Mouse (Mus musculus) brown adipose tissue, adult 24 weeks (tissue): ENCODE data around the gene Tat. TPM values are rescaled to one million over a fixed set of nuclear protein-coding genes. Genes with fewer than 3 reads are reported as not detected.
A peak's percentile ranks its signal among the peaks of the same experiment; 100 is the strongest.

Experiments used
- H3K27ac ChIP-seq: fragments of 200-500 bp; replicated peaks from 2 replicates; pipeline ENCODE4 v1.5.1; 2012; ENCODE audit warnings: low read depth, mild to moderate bottlenecking, low read length
- H3K4me1 ChIP-seq: fragments of 200-500 bp; 2 replicates; pipeline ENCODE4 v1.6.1; 2012; ENCODE audit warnings: low read length, mixed read lengths; ENCODE audit not compliant: control insufficient read depth, insufficient read depth, insufficient read length
- H3K4me3 ChIP-seq: fragments of 200-500 bp; 2 replicates; pipeline ENCODE4 v1.5.1; 2012; ENCODE audit warnings: low read depth, mild to moderate bottlenecking, low read length, moderate library complexity; ENCODE audit not compliant: insufficient read depth
- polyA plus RNA-seq: library from polyadenylated mRNA; stranded (reverse); fragments of >200 nt; gene quantifications from 2 replicates; pipeline ENCODE4 v1.2.4, GENCODE M21; 2012; ENCODE audit not compliant: missing spikeins, insufficient read depth, insufficient read length

Tat gene
- 1.5 TPM in 1 of 2 replicates, not detected in the other for polyA plus RNA-seq

- H3K4me1 ChIP-seq, result no peaks in the 10 kb centered on the region
- no peak within 1 kb of the TSS for H3K4me3 ChIP-seq
- H3K27ac ChIP-seq, result no peak within 1 kb of the TSS
Measured at GRCm38 (mm10) chr8:109990224-109990623, at the start of gene Tat. TSS of gene Tat (plus strand) at chr8:109990437.

GRCm38 (mm10) chr8:109941606-109942360, 48.5 kb upstream of the Tat start:
- Histone ChIP-seq H3K27ac (no peak overlapping the region), H3K4me1 (no peaks in the 10 kb centered on the region), H3K4me3 (no peak overlapping the region)

- Histone ChIP-seq H3K4me3 (no peak overlapping the region), H3K27ac (no peak overlapping the region), H3K4me1 (no peaks in the 10 kb centered on the region)
Measured at GRCm38 (mm10) chr8:109945153-109945632, 45.0 kb upstream of the Tat start.

- Histone ChIP-seq H3K27ac (no peak overlapping the region), H3K4me3 (no peak overlapping the region), H3K4me1 (no peaks in the 10 kb centered on the region)
Measured at GRCm38 (mm10) chr8:109945694-109946093, 44.5 kb upstream of the Tat start.

- Histone ChIP-seq H3K4me3 (no peak overlapping the region), H3K27ac (no peak overlapping the region), H3K4me1 (no peaks in the 10 kb centered on the region)
Measured at GRCm38 (mm10) chr8:109946272-109946671, 44.0 kb upstream of the Tat start.

- H3K4me3 ChIP-seq, result no peak overlapping the region
Measured at GRCm38 (mm10) chr8:109947447-109948284, 42.6 kb upstream of the Tat start.

GRCm38 (mm10) chr8:109948285-109948564, 42.0 kb upstream of the Tat start:
- no peaks in the 10 kb centered on the region for H3K4me1 ChIP-seq
- H3K27ac ChIP-seq, result no peak overlapping the region
- H3K4me3 ChIP-seq, result no peak overlapping the region

More at GRCm38 (mm10) chr8:109947447-109948284, 42.6 kb upstream of the Tat start:
- Histone ChIP-seq H3K27ac (no peak overlapping the region), H3K4me1 (no peaks in the 10 kb centered on the region)

GRCm38 (mm10) chr8:109952171-109952570, 38.1 kb upstream of the Tat start:
- no peaks in the 10 kb centered on the region for H3K4me1 ChIP-seq
- no peak overlapping the region for H3K27ac ChIP-seq
- H3K4me3 ChIP-seq, result no peak overlapping the region

- Histone ChIP-seq H3K4me1 (0 out of 2 replicates have a peak, but pooled peaks cover 2% of the 10 kb centered on the region), H3K27ac (no peak overlapping the region), H3K4me3 (no peak overlapping the region)
Measured at GRCm38 (mm10) chr8:109954486-109954948, 35.7 kb upstream of the Tat start.

- Histone ChIP-seq H3K27ac (no peak overlapping the region), H3K4me1 (0 out of 2 replicates have a peak, but pooled peaks cover 2% of the 10 kb centered on the region), H3K4me3 (no peak overlapping the region)
Measured at GRCm38 (mm10) chr8:109957167-109958028, 32.8 kb upstream of the Tat start.

GRCm38 (mm10) chr8:109958036-109958655, 32.1 kb upstream of the Tat start:
- H3K4me3 ChIP-seq, result no peak overlapping the region
- H3K4me1 ChIP-seq, result 0 out of 2 replicates have a peak, but pooled peaks cover 2% of the 10 kb centered on the region
- H3K27ac ChIP-seq, result no peak overlapping the region

- 0 out of 2 replicates have a peak, but pooled peaks cover 2% of the 10 kb centered on the region for H3K4me1 ChIP-seq
- no peak overlapping the region for H3K4me3 ChIP-seq
- H3K27ac ChIP-seq, result no peak overlapping the region
Measured at GRCm38 (mm10) chr8:109959112-109959511, 31.1 kb upstream of the Tat start.

GRCm38 (mm10) chr8:109961693-109962367, 28.4 kb upstream of the Tat start, which contains the start of gene Marveld3:
TSS of gene Marveld3 (minus strand) at chr8:109962203.
- Histone ChIP-seq H3K4me3 (peak within 1 kb of the TSS; percentile 36), H3K27ac (no peak within 1 kb of the TSS), H3K4me1 (0 out of 2 replicates have a peak, but pooled peaks cover 2% of the 10 kb centered on the region)

GRCm38 (mm10) chr8:109962896-109963295, 27.3 kb upstream of the Tat start:
- no peak overlapping the region for H3K27ac ChIP-seq
- no peak overlapping the region for H3K4me3 ChIP-seq
- H3K4me1 ChIP-seq, result no peaks in the 10 kb centered on the region
